Mouse (Mus musculus) ES-Bruce4 (cell line): Measurements from ENCODE around the gene Ltv1. TPM values are rescaled to one million over a fixed set of nuclear protein-coding genes. Genes with fewer than 3 reads are reported as not detected.
"Not testable (repeated sequence)": the region's sequence is repeated elsewhere in the genome, so short reads cannot be mapped to it uniquely, and the experiment has no call there.

Experiments
- H3K27ac ChIP-seq: 2 replicates; pipeline ENCODE4 v1.5.1; 2012; ENCODE audit warnings: low read length, inconsistent platforms; ENCODE audit not compliant: insufficient read depth
- H3K27me3 ChIP-seq: 2 replicates; pipeline ENCODE4 v1.6.1; 2012; ENCODE audit warnings: mild to moderate bottlenecking, low read length, inconsistent platforms; ENCODE audit not compliant: control insufficient read depth, poor library complexity, insufficient read depth, severe bottlenecking
- H3K36me3 ChIP-seq: 2 replicates; pipeline ENCODE4 v1.6.1; 2012; ENCODE audit warnings: inconsistent platforms, mild to moderate bottlenecking, low read length, moderate library complexity; ENCODE audit not compliant: control insufficient read depth, poor library complexity, insufficient read depth, severe bottlenecking
- H3K4me1 ChIP-seq: one replicate; pipeline ENCODE4 v1.8.1; 2011; ENCODE audit warnings: low read length; ENCODE audit not compliant: control insufficient read depth, insufficient read depth
- H3K4me3 ChIP-seq: 2 replicates; pipeline ENCODE4 v1.5.1; 2011; ENCODE audit warnings: low read depth, mild to moderate bottlenecking, low read length
- H3K9ac ChIP-seq: 2 replicates; pipeline ENCODE4 v1.6.1; 2012; ENCODE audit warnings: low read depth, mild to moderate bottlenecking, inconsistent platforms; ENCODE audit not compliant: poor library complexity, severe bottlenecking
- H3K9me3 ChIP-seq: replicated peaks from 2 replicates; pipeline ENCODE4 v1.6.1; 2012; ENCODE audit warnings: mild to moderate bottlenecking, low read length, inconsistent platforms; ENCODE audit not compliant: control insufficient read depth, poor library complexity, insufficient read depth, severe bottlenecking
- CTCF ChIP-seq: IDR thresholded peaks from one replicate; pipeline ENCODE4 v1.8.1; 2011; ENCODE audit warnings: low read depth, low read length
- EP300 ChIP-seq: IDR thresholded peaks from 2 replicates; pipeline ENCODE4 v1.6.1; 2011; ENCODE audit warnings: low read depth, low read length; ENCODE audit not compliant: insufficient read depth
- POLR2A ChIP-seq: IDR thresholded peaks from one replicate; pipeline ENCODE4 v1.8.1; 2011; ENCODE audit warnings: low read length; ENCODE audit not compliant: insufficient read depth
- polyA plus RNA-seq: library from polyadenylated mRNA; stranded (reverse); fragments of >200 nt; gene quantifications from 2 replicates; pipeline ENCODE4 v1.2.4, GENCODE M21; 2011; ENCODE audit warnings: low read depth; ENCODE audit not compliant: missing spikeins, insufficient read depth, insufficient read length

The Ltv1 gene
- polyA plus RNA-seq, 1 experiment = 66.8 TPM

GRCm38 (mm10) chr10:13201741-13202293 lies 8.8 kb upstream of the Ltv1 start:
- H3K9me3 ChIP-seq = no peaks in the 10 kb centered on the region
- H3K9ac ChIP-seq = no peak overlapping the region
- no peak overlapping the region for H3K27ac ChIP-seq
- H3K4me3 ChIP-seq = no peak overlapping the region
- no peaks in the 10 kb centered on the region for H3K36me3 ChIP-seq
- no peak for TF ChIP-seq CTCF
- no peak for TF ChIP-seq EP300
- no peak for TF ChIP-seq POLR2A
- H3K27me3 ChIP-seq = no peaks in the 10 kb centered on the region
- H3K4me1 ChIP-seq = no peaks in the 10 kb centered on the region

GRCm38 (mm10) chr10:13200862-13201261 lies 7.9 kb upstream of the Ltv1 start:
- Histone ChIP-seq H3K27me3 (no peaks in the 10 kb centered on the region), H3K36me3 (no peaks in the 10 kb centered on the region), H3K9ac (no peak overlapping the region), H3K4me3 (no peak overlapping the region), H3K4me1 (no peaks in the 10 kb centered on the region), H3K27ac (no peak overlapping the region), H3K9me3 (no peaks in the 10 kb centered on the region)
- TF ChIP-seq EP300 (no peak), CTCF (no peak), POLR2A (no peak)

GRCm38 (mm10) chr10:13199234-13199633 lies 6.3 kb upstream of the Ltv1 start:
- H3K9me3 ChIP-seq = no peaks in the 10 kb centered on the region
- H3K27ac ChIP-seq = no peak overlapping the region

GRCm38 (mm10) chr10:13196872-13197507 lies 4.0 kb upstream of the Ltv1 start:
- Histone ChIP-seq H3K27ac (no peak overlapping the region), H3K4me1 (no peaks in the 10 kb centered on the region), H3K9me3 (no peaks in the 10 kb centered on the region), H3K4me3 (no peak overlapping the region), H3K27me3 (no peaks in the 10 kb centered on the region), H3K36me3 (no peaks in the 10 kb centered on the region), H3K9ac (no peak overlapping the region)
- TF ChIP-seq EP300 (no peak), CTCF (no peak), POLR2A (no peak)

More at GRCm38 (mm10) chr10:13199234-13199633, 6.3 kb upstream of the Ltv1 start:
- no peak for TF ChIP-seq CTCF
- TF ChIP-seq POLR2A = no peak
- no peak for TF ChIP-seq EP300
- no peaks in the 10 kb centered on the region for H3K36me3 ChIP-seq
- no peak overlapping the region for H3K4me3 ChIP-seq
- H3K4me1 ChIP-seq = no peaks in the 10 kb centered on the region
- H3K9ac ChIP-seq = no peak overlapping the region
- no peaks in the 10 kb centered on the region for H3K27me3 ChIP-seq

GRCm38 (mm10) chr10:13193496-13193895 lies 528 bp upstream of the Ltv1 start:
- H3K9ac ChIP-seq, H3K4me3 ChIP-seq, H3K27ac ChIP-seq, H3K4me1 ChIP-seq, H3K9me3 ChIP-seq, H3K27me3 ChIP-seq: not testable (repeated sequence)
- H3K36me3 ChIP-seq = peaks cover 18% of the 10 kb centered on the region

GRCm38 (mm10) chr10:13189881-13190280 lies 3.1 kb downstream of the Ltv1 start:
- Histone ChIP-seq H3K9me3 (no peaks in the 10 kb centered on the region), H3K36me3 (peaks cover 42% of the 10 kb centered on the region), H3K4me1 (no peaks in the 10 kb centered on the region)

More at GRCm38 (mm10) chr10:13189881-13190280, 3.1 kb downstream of the Ltv1 start:
- TF ChIP-seq EP300 = no peak
- TF ChIP-seq POLR2A = no peak
- TF ChIP-seq CTCF = no peak
- H3K27ac ChIP-seq = no peak overlapping the region
- no peak overlapping the region for H3K9ac ChIP-seq
- H3K27me3 ChIP-seq = no peaks in the 10 kb centered on the region
- H3K4me3 ChIP-seq = no peak overlapping the region
